Mouse (Mus musculus) megakaryocyte, embryonic 14.5 days (primary cell): ENCODE data around the gene Sh3pxd2a. TPM values are rescaled to one million over a fixed set of nuclear protein-coding genes. Genes with fewer than 3 reads are reported as not detected.

Experiments
- H3K27me3 ChIP-seq: replicated peaks from 2 replicates; pipeline ENCODE3; 2012; ENCODE audit warnings: inconsistent platforms
- H3K36me3 ChIP-seq: replicated peaks from 2 replicates; pipeline ENCODE3; 2012; ENCODE audit warnings: low read length, inconsistent platforms, mixed read lengths
- H3K4me1 ChIP-seq: 2 replicates; pipeline ENCODE4 v1.6.1; 2012; ENCODE audit warnings: inconsistent platforms
- H3K4me3 ChIP-seq: replicated peaks from 2 replicates; pipeline ENCODE3; 2012; ENCODE audit warnings: moderate library complexity, mild to moderate bottlenecking, inconsistent platforms
- H3K9me3 ChIP-seq: 2 replicates; pipeline ENCODE4 v1.6.1; 2012; ENCODE audit warnings: inconsistent platforms
- FLI1 ChIP-seq: IDR thresholded peaks from 2 replicates; pipeline ENCODE4 v1.6.1; 2012; ENCODE audit warnings: low read length, inconsistent platforms, mixed read lengths
- GATA1 ChIP-seq: IDR thresholded peaks from 3 replicates; pipeline ENCODE4 v1.6.1; 2012; ENCODE audit warnings: mixed read lengths, low read length, inconsistent platforms, borderline replicate concordance
- polyA plus RNA-seq: library from polyadenylated mRNA; stranded (reverse); fragments of >175 nt; gene quantifications from 2 replicates; pipeline ENCODE4 v1.2.3, GENCODE M21; 2012; ENCODE audit warnings: low replicate concordance; ENCODE audit not compliant: insufficient read depth

Sh3pxd2a gene
- polyA plus RNA-seq, 1 experiment = 0.21 TPM

DNA sequence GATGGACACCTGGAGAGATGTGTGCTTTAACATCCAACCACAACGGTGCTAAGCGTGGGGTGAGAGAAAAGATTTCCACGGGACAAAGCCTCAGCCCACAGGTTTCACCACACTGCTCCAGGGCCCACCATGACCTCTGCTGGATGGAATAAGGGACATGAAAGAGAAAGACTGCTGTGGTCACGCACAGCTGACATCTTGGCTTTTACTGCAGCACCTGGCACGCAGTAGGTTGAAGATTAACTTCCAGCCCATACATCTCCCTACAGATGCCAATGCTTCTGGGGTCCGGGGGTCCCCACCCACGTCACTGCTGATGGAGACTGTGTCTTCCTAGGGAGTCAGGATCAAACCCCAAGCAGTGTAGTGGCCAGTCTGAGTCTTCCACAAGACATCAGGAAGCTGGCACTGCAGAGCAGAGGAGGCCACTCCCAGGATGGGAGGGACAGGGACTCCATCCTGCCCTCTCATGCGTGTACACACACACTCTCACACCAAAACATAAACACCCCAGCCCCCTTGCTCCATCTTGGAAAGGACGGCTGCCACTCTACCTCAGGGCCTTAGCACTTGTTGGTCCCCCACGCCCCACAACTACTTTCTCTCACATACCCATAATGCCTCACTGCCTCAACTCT lies 12.6 kb downstream of the Sh3pxd2a start:
- Histone ChIP-seq H3K9me3 (no peaks in the 10 kb centered on the region), H3K36me3 (no peaks in the 10 kb centered on the region), H3K4me1 (peaks cover 12% of the 10 kb centered on the region; the same call in 1 of the 2 replicates), H3K4me3 (no peak overlapping the region), H3K27me3 (peaks cover 52% of the 10 kb centered on the region)
- TF ChIP-seq GATA1 (no peak), FLI1 (no peak)

DNA sequence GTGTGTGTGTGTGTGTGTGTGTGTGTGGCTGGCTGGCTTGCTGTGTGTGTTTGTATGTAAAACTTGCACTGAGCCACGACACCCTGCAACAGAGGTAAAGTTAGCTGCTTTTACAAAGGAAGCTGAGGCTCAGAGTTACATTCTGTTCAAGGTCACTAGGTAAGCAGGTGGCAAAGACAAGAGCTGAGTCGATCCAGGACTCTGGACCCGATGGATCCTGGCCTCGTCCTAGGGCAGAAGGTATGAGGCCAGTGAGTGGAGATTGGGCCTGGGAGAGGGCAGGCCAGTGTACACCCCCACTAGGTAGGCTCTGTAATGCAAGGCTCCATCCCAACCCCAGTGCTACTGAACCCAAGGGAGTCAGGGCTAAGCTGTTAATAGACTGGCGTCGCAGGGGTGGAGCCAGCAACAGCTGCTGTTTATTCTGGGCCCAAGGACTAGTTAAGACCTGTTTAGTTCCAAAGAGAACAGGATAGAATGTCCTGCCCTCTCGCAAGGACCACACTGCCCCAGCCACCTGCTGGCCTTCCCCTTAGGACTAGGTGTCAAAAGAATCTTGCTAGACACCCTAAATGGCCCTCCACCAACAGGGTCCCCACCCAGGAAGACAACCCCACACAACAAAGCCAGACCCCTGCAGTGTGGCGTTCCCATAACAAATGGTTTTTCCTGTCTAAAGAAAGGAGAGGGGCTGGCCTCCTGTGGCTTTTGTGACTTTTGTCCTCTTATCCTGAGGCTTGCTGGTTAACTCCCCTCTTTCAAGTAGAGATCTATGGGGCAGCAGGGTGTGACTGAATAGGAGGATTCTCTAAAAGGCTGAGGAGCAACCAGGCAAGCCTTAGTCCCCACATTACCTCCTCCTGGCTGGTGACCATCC lies 13.7 kb downstream of the Sh3pxd2a start:
- Histone ChIP-seq H3K4me1 (peaks cover 12% of the 10 kb centered on the region; the same call in 1 of the 2 replicates), H3K4me3 (no peak overlapping the region), H3K36me3 (no peaks in the 10 kb centered on the region)

DNA sequence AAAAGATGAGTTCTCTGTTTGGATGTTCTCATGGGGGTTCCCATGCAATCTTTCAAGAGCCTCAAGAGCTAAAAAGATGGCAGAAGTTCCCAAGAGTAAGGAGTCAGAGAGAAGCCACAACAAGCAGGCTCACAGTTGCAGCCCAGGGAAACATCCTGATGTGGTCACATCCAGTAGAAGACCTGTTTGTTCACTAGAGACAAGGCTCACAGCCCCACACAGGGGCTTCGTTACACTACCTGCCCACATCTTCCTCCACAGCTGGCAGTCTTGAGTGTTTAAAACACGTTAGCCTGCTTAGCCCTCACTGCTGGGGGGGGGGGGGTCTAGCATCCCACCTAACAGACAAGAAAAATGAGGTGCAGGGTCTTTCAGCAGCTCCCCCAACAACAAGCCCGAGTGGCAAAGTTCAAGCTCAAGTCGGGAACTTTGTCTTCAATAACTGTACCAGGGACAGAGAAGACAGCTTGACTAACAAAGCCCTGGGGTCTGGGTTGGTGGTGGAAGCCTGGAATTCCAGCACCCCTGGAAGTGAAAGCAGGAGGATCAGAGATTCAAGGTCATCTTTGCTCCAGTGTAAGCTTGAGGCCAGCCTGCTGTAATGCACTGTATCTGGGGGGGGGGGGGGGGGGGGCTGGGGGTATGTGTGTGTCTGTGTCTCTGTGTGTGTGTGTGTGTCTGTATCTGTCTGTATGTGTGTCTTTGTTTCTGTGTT lies 14.5 kb downstream of the Sh3pxd2a start:
- Histone ChIP-seq H3K36me3 (no peaks in the 10 kb centered on the region), H3K9me3 (no peaks in the 10 kb centered on the region), H3K27me3 (peaks cover 52% of the 10 kb centered on the region), H3K4me1 (peaks cover 12% of the 10 kb centered on the region; the same call in 1 of the 2 replicates), H3K4me3 (no peak overlapping the region)
- TF ChIP-seq GATA1 = no peak

More for the DNA sequence above, 13.7 kb downstream of the Sh3pxd2a start:
- Histone ChIP-seq H3K27me3 (peaks cover 59% of the 10 kb centered on the region), H3K9me3 (no peaks in the 10 kb centered on the region)
- TF ChIP-seq FLI1 (no peak), GATA1 (no peak)

DNA sequence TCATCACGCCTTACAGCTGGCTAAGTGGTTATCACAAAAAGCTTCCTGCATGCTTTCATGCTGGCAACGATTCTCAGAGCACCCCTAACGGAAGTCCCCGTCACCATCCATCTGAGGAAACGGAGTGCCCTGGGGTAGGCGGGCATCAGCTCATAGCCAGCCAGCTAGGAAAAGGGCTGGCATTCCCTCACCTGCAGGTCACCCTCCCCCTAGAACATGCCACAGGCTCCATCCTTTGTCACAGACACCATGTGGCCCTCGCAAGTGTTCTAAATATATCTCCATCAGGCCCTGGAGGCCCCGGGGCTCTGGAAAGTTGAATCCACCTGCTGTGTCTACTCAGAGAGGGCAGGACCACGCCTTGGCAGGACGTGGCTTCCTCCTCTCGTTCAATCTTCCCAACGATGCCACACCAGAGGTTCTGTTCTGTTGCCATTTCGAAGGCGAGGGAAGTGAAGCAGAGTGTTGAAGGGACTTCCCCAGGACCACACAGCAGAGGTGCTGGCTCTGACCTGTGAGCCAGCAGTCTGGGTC lies 15.5 kb downstream of the Sh3pxd2a start:
- Histone ChIP-seq H3K4me1 (peaks cover 12% of the 10 kb centered on the region; the same call in 1 of the 2 replicates), H3K27me3 (peaks cover 52% of the 10 kb centered on the region), H3K4me3 (no peak overlapping the region), H3K36me3 (no peaks in the 10 kb centered on the region), H3K9me3 (no peaks in the 10 kb centered on the region)
- TF ChIP-seq GATA1 (no peak), FLI1 (no peak)

DNA sequence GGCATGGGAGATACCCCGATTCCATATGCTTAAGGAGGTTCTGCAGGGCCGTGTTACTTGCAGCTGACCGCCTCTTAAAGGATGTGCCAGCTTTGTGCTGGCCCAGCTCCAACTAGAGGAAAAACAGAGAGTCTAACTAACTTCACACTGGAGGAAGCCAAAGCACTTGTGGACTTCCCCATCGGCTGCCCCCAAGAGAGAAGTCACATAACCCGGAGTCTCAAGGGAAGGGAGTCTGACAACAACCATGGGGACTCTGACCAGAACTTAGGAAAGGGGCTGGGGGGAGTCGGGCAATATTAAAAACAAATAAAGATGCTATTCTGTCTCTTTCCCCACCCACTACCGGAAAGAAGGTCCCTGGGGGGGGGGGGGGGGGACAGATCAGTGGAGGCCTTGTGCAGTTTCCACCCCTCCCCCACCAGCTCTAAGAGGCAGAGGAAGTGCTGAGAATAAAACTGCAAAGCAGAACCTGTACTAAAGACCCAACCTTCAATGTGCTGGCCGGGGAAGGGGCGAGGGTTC lies 17.3 kb downstream of the Sh3pxd2a start:
- peaks cover 54% of the 10 kb centered on the region for H3K27me3 ChIP-seq
- H3K36me3 ChIP-seq = no peaks in the 10 kb centered on the region
- no peak overlapping the region for H3K4me3 ChIP-seq
- no peak for TF ChIP-seq GATA1
- TF ChIP-seq FLI1 = no peak
- H3K9me3 ChIP-seq = no peaks in the 10 kb centered on the region
- peaks cover 15% of the 10 kb centered on the region; the same call in 1 of the 2 replicates for H3K4me1 ChIP-seq

DNA sequence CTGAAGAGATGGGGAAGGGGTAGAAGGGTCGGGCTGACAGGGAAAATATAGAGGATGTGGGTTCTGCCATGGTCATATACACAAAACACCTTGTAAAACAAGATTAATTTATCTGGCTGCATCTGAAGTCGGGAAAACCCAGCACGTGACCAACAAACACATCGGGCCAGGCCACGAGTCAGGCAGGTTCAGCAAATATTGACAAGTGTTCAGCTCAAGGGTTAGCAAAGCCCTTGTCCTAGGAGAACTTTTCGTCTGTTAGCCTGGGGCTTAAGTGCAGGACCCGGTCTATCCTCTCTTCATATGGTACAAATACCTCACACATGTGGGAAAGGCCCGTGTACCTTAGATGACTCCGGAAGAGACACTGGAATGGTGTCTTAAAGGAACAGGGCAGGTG lies 18.1 kb downstream of the Sh3pxd2a start:
- Histone ChIP-seq H3K36me3 (no peaks in the 10 kb centered on the region), H3K9me3 (no peaks in the 10 kb centered on the region), H3K4me3 (no peak overlapping the region), H3K27me3 (peaks cover 48% of the 10 kb centered on the region), H3K4me1 (peaks cover 18% of the 10 kb centered on the region)
- no peak for TF ChIP-seq FLI1

DNA sequence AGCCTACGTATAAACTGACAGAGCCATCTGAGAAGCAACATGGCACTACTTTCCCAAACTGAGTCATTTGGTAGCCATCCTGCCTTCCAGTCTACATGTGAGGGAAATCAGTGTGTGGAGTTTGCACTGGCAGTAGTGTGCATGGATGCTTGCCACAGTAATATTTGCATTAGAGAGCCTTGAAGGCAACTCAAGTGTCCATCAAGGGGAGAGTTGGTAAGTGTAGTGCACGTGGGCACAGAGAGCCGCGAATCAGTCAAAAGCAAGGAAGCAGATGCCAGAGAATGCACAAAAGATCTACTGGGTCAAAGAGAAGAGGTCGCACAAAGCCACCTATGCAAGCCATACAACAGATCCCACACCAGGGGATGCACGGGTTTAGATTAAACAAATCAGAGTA lies 18.5 kb downstream of the Sh3pxd2a start:
- Histone ChIP-seq H3K9me3 (no peaks in the 10 kb centered on the region), H3K27me3 (peaks cover 45% of the 10 kb centered on the region), H3K36me3 (no peaks in the 10 kb centered on the region), H3K4me3 (no peak overlapping the region), H3K4me1 (peaks cover 18% of the 10 kb centered on the region)
- no peak for TF ChIP-seq GATA1
- TF ChIP-seq FLI1 = no peak

DNA sequence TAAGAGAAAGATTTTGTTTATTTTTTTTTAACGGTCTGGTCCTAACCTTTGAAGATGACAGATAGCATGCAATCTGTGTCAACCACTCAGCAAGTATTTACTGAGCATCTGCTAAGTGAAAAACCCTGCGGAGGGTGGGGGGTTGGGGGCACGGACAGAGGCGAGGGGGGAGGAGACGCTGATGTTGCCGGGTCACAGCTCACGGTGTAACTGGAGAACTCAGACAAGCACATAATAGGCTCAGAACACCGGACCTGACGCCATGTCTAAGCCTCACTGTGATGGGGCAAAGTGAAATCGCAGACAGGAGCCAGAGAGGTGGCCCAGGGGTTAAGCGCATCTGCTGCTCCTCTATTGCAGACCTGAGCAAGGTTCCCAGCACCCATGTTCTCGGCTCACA lies 19.7 kb downstream of the Sh3pxd2a start:
- Histone ChIP-seq H3K27me3 (peaks cover 48% of the 10 kb centered on the region), H3K9me3 (no peaks in the 10 kb centered on the region), H3K4me1 (peaks cover 18% of the 10 kb centered on the region), H3K4me3 (no peak overlapping the region), H3K36me3 (no peaks in the 10 kb centered on the region)
- TF ChIP-seq FLI1 = no peak
- TF ChIP-seq GATA1 = no peak

DNA sequence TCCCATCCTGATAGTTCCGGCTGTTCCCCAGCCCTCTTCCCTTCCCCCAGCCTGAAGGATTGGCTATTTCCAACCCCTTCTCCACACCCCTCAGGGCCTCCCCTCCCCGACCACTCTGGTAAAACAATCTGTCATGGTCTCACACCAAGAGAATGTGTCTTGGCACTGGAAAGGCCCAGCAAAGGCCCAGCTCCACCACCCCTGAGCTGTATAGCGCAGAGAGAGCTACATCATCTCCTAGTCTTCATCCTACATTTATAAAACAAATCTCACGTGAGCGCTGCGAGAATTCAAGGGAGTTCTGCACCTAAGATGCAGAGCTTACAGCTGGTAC lies 21.9 kb downstream of the Sh3pxd2a start:
- Histone ChIP-seq H3K36me3 (no peaks in the 10 kb centered on the region), H3K4me1 (peaks cover 10% of the 10 kb centered on the region)

More for the DNA sequence above, 21.9 kb downstream of the Sh3pxd2a start:
- no peak for TF ChIP-seq GATA1
- no peak for TF ChIP-seq FLI1
- H3K27me3 ChIP-seq = peaks cover 51% of the 10 kb centered on the region
- no peaks in the 10 kb centered on the region for H3K9me3 ChIP-seq
- H3K4me3 ChIP-seq = no peak overlapping the region
